Mouse (Mus musculus): ENCODE measurements around the gene Dcaf15.

GRCm38 (mm10) chr8:84070667-84071066, 33.9 kb downstream of the Dcaf15 start:
- TF ChIP-seq CTCF (IDR thresholded peaks at IDR 0.05; ENCODE audit: low read depth, low read length) (no peak), POLR2A (IDR thresholded peaks at IDR 0.05; ENCODE audit: borderline replicate concordance, low read depth, low read length) (no peak)

Measured in bone marrow macrophage, adult 2 months (primary cell).